Mouse (Mus musculus) G1E (cell line): ENCODE results near the gene Pax2. TPM values are rescaled to one million over a fixed set of nuclear protein-coding genes. Genes with fewer than 3 reads are reported as not detected.

ENCODE experiments used
- ATAC-seq: 2 replicates; pipeline ENCODE4 v1.8.0; 2016; ENCODE audit warnings: mild to moderate bottlenecking; ENCODE audit not compliant: insufficient number of reproducible peaks, poor library complexity, low FRiP score, severe bottlenecking; ENCODE audit errors: extremely low read depth
- DNase-seq: peaks from one replicate; pipeline ENCODE4 v3.0.0; 2012; ENCODE audit warnings: low spot score
- H3K27me3 ChIP-seq: 2 replicates; pipeline ENCODE4 v1.6.1; 2012; ENCODE audit warnings: mild to moderate bottlenecking, low read length, inconsistent platforms; ENCODE audit not compliant: insufficient read depth
- H3K36me3 ChIP-seq: replicated peaks from 2 replicates; pipeline ENCODE3; 2012; ENCODE audit warnings: mild to moderate bottlenecking, inconsistent platforms
- H3K4me1 ChIP-seq: 2 replicates; pipeline ENCODE4 v1.6.1; 2012; ENCODE audit warnings: low read depth, low read length, inconsistent platforms, mixed read lengths; ENCODE audit not compliant: insufficient read depth
- H3K4me3 ChIP-seq: 2 replicates; pipeline ENCODE4 v1.5.1; 2012; ENCODE audit warnings: low read depth, mild to moderate bottlenecking, inconsistent platforms, low read length, moderate library complexity, mixed read lengths
- H3K9me3 ChIP-seq: replicated peaks from 2 replicates; pipeline ENCODE4 v1.6.1; 2012; ENCODE audit warnings: inconsistent platforms
- CTCF ChIP-seq: IDR thresholded peaks from 2 replicates; pipeline ENCODE4 v1.5.1; 2012; ENCODE audit warnings: low read depth, low read length, inconsistent platforms, mixed read lengths
- GATA1 ChIP-seq: IDR thresholded peaks from 2 replicates; pipeline ENCODE4 v1.6.1; 2012; ENCODE audit warnings: borderline replicate concordance, low read length, inconsistent platforms, mixed read lengths
- GATA2 ChIP-seq: IDR thresholded peaks from 2 replicates; pipeline ENCODE4 v1.6.1; 2012; ENCODE audit warnings: low read depth, low read length, inconsistent platforms, borderline replicate concordance
- POLR2AphosphoS5 ChIP-seq: IDR thresholded peaks from 2 replicates; pipeline ENCODE4 v1.6.1; 2012; ENCODE audit warnings: low read depth, low read length, inconsistent platforms; ENCODE audit not compliant: insufficient replicate concordance
- TAL1 ChIP-seq: conservative IDR thresholded peaks from 2 replicates; pipeline ENCODE4 v1.6.1; 2012; ENCODE audit warnings: low read depth, low read length, inconsistent platforms, mixed read lengths
- polyA plus RNA-seq: library from polyadenylated mRNA; stranded (reverse); fragments of >175 nt; gene quantifications from 2 replicates; pipeline ENCODE4 v1.2.3, GENCODE M21; 2012
- total RNA-seq, 2 experiments: library from RNA; stranded (forward) in 1 of 2; stranded (reverse) in 1 of 2; fragments of 200-1000 nt in 1 of 2; fragments of >200 nt in 1 of 2; fragmentation: Nextera tagmentation in 1 of 2; gene quantifications; 2 replicates each; pipeline ENCODE4 v1.2.3; 2014 to 2017

Pax2 gene
- total and polyA plus RNA-seq, 3 experiments: 0.27 TPM; not detected in 2

GRCm38 (mm10) chr19:44752056-44752940 lies 3.5 kb upstream of the Pax2 start:
- TF ChIP-seq TAL1 (no peak), GATA2 (no peak), POLR2AphosphoS5 (no peak), CTCF (no peak), GATA1 (no peak)
- Histone ChIP-seq H3K27me3 (peaks cover 78% of the 10 kb centered on the region), H3K36me3 (no peaks in the 10 kb centered on the region), H3K4me1 (no peaks in the 10 kb centered on the region), H3K4me3 (no peak overlapping the region), H3K9me3 (peaks cover 7% of the 10 kb centered on the region)
- ATAC-seq (no peak), DNase-seq (no peak)

GRCm38 (mm10) chr19:44753361-44753760 lies 2.5 kb upstream of the Pax2 start:
- Histone ChIP-seq H3K4me3 (no peak overlapping the region), H3K9me3 (peaks cover 9% of the 10 kb centered on the region), H3K36me3 (no peaks in the 10 kb centered on the region), H3K27me3 (peaks cover 77% of the 10 kb centered on the region), H3K4me1 (no peaks in the 10 kb centered on the region)
- no peak for TF ChIP-seq POLR2AphosphoS5
- TF ChIP-seq GATA2: no peak
- no peak for TF ChIP-seq CTCF
- no peak for TF ChIP-seq TAL1
- TF ChIP-seq GATA1: no peak
- DNase-seq (no peak), ATAC-seq (no peak)

GRCm38 (mm10) chr19:44754461-44755377 lies 1.1 kb upstream of the Pax2 start:
- no peaks in the 10 kb centered on the region for H3K4me1 ChIP-seq
- no peak for ATAC-seq
- DNase-seq: no peak
- no peaks in the 10 kb centered on the region for H3K36me3 ChIP-seq
- peaks cover 12% of the 10 kb centered on the region for H3K9me3 ChIP-seq
- TF ChIP-seq GATA2 (no peak), CTCF (no peak; the same call in 1 of the 2 replicates), GATA1 (no peak), POLR2AphosphoS5 (no peak), TAL1 (no peak)
- H3K27me3 ChIP-seq: peaks cover 74% of the 10 kb centered on the region
- no peak overlapping the region for H3K4me3 ChIP-seq

GRCm38 (mm10) chr19:44755378-44755692 lies 510 bp upstream of the Pax2 start:
- Histone ChIP-seq H3K36me3 (no peaks in the 10 kb centered on the region), H3K27me3 (peaks cover 73% of the 10 kb centered on the region), H3K9me3 (peaks cover 12% of the 10 kb centered on the region), H3K4me3 (no peak overlapping the region), H3K4me1 (no peaks in the 10 kb centered on the region)
- TF ChIP-seq GATA1: no peak
- TF ChIP-seq GATA2: no peak
- no peak for TF ChIP-seq POLR2AphosphoS5
- TF ChIP-seq TAL1: no peak
- TF ChIP-seq CTCF: no peak
- ATAC-seq (no peak), DNase-seq (no peak)

DNA sequence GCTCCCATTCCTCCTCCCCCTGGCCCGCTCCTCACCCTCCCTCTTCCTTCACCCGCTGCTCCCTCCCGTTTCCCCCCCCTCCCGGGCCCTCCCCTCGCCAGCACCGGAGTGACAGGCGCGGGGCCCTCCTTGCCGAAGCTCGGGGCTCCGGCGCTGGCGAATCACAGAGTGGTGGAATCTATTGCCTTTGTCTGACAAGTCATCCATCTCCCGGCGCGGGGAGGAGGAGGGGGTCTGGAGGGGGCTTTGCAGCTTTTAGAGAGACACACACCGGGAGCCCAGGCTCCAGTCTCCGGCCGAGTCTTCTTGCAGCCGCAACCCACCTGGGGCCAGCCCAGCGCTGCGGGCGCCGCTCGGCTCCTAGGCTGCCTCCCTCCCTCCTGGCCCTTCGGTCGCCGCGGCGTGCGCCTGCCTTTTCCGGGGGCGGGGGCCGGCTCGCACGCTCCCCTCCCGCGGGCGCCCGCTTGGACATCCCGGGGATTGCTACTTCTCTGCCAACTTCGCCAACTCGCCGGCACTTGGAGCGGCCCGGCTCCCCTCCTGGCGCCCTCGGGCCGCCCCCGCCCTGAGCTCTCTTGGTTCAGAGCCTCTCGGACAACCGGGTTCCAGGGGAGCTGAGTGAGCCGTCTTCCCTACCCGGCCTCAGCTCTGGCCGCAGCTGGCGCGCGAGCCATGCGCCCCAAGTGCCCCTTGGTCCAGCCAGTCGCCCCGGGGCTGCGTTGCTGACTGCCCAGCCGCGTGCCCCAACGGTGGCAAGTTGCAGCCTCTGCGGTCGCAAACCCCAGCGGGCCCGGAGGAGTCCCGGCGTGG lies 781 bp downstream of the Pax2 start:
- no peak for DNase-seq

More for the DNA sequence above, 781 bp downstream of the Pax2 start:
- Histone ChIP-seq H3K9me3 (peaks cover 12% of the 10 kb centered on the region), H3K36me3 (no peaks in the 10 kb centered on the region), H3K4me3 (no peak overlapping the region), H3K4me1 (no peaks in the 10 kb centered on the region), H3K27me3 (peaks cover 73% of the 10 kb centered on the region)
- no peak for ATAC-seq
- no peak for TF ChIP-seq GATA2
- TF ChIP-seq CTCF: no peak
- no peak for TF ChIP-seq POLR2AphosphoS5
- TF ChIP-seq GATA1: no peak
- TF ChIP-seq TAL1: no peak
